Mouse (Mus musculus) embryo, embryonic 11 days (tissue): Measurements from ENCODE around the gene Ddn.

ENCODE experiments used
- DNase-seq: peaks from one replicate; pipeline ENCODE4 v3.0.0-alpha.2; 2015

The Ddn gene

DNA sequence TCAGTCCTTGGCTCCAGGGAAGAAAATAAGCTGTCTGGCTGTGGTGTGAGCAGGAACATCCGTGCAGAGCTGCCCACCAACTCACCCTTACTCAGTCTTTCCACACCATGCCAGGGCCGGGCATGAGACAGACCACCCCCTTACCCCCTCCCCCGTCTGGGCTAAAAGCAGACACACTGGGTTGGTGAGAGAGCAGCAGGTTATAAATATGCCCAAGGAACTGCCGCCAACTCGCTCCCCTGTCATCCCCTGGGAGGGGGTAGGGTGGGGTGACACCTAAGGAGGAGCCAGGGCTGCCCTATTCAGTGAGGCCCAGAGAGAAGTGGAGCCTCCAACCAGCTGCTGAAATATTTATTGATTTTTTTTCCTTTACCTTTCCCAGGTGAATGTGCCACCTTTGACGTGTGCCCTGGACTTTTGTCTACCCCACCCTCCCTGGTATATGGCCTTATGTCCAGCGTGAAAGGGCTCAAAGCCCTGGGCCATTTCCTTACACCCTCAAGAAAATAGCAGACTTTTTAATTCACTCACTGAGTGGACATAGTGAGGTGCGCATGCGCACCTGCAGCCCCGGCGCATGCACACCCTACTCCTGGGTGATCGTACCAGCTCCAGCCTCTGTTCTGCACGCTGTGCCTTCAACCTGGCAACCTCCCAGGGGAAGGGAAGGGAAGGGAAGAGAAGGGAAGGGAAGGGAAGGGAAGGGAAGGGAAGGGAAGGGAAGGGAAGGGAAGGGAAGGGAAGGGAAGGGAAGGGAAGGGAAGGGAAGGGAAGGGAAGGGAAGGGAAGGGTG, 12.3 kb downstream of the Ddn start:
- DNase-seq, result peak; percentile 50

DNA sequence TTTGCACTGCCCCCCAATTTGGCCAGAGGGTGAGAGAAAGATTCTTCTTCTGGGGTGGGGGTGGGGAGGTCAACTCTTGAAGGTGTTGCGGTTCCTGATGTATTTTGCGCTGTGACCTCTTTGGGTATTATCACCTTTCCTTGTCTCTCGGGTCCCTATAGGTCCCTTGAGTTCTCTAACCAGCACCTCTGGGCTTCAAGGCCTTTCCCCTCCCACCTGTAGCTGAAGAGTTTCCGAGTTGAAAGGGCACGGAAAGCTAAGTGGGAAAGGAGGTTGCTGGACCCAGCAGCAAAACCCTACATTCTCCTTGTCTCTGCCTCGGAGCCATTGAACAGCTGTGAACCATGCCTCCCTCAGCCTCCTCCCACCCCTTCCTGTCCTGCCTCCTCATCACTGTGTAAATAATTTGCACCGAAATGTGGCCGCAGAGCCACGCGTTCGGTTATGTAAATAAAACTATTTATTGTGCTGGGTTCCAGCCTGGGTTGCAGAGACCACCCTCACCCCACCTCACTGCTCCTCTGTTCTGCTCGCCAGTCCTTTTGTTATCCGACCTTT, 16.1 kb downstream of the Ddn start:
- DNase-seq, result no peak

DNA sequence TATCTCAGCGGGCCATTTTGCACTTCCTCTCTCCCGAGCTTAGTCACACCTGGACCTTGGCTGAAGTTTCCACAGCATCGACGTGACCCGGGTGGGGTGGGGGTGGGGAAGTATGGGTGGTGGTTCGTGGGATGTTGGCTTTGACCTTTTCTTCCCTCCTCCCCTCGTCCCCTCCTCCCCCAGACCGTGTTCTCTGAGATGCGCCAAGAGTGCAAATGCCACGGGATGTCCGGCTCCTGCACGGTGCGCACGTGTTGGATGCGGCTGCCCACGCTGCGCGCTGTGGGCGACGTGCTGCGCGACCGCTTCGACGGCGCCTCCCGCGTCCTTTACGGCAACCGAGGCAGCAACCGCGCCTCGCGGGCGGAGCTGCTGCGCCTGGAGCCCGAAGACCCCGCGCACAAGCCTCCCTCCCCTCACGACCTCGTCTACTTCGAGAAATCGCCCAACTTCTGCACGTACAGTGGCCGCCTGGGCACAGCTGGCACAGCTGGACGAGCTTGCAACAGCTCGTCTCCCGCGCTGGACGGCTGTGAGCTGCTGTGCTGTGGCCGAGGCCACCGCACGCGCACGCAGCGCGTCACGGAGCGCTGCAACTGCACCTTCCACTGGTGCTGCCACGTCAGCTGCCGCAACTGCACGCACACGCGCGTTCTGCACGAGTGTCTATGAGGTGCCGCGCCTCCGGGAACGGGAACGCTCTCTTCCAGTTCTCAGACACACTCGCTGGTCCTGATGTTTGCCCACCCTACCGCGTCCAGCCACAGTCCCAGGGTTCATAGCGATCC, 16.9 kb downstream of the Ddn start:
- no peak for DNase-seq

DNA sequence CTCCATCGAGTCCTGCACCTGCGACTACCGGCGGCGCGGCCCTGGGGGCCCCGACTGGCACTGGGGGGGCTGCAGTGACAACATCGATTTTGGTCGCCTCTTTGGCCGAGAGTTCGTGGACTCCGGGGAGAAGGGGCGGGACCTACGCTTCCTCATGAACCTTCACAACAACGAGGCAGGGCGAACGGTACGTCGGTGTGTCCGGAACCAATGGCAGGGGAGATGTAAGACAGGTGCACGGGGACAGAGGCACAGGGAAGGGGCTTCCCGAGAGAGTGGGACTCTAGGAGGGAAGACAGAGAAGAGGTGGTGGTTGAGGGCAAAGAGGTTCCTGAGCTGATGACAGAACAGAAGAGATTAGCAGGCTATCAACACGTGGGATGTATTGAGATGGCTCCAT, 17.5 kb downstream of the Ddn start:
- no peak for DNase-seq

DNA sequence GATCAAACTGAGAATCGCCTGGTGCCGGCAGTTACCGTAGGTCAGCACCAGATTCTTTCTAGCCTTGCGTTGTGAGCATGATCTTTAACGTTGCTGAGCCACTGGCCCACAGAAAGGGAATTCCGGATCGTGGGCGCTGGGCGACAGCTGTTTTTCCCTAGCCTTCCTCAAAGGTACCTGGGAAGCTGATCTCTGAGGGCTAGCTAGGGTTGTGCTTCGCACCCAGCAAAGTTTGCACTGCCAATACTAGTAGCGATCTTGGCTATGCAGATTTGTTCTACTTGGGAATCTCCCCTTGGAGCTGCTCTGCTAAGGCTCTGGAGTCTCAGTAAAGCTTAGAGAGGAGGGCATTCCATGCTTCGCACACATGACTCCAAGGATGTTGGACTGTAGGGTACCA, 18.1 kb downstream of the Ddn start:
- DNase-seq, result no peak

DNA sequence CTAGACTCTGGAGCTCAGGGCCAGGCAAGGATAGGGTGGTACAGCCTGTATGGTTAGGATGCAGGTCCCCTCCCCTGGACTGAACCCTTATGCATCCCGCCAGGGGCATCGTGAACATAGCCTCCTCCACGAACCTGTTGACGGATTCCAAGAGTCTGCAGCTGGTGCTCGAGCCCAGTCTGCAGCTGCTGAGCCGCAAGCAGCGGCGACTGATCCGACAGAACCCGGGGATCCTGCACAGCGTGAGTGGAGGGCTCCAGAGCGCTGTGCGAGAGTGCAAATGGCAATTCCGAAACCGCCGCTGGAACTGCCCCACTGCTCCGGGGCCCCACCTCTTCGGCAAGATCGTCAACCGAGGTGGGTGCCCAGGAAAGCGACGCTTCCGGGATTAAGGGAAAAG, 18.5 kb downstream of the Ddn start:
- no peak for DNase-seq

DNA sequence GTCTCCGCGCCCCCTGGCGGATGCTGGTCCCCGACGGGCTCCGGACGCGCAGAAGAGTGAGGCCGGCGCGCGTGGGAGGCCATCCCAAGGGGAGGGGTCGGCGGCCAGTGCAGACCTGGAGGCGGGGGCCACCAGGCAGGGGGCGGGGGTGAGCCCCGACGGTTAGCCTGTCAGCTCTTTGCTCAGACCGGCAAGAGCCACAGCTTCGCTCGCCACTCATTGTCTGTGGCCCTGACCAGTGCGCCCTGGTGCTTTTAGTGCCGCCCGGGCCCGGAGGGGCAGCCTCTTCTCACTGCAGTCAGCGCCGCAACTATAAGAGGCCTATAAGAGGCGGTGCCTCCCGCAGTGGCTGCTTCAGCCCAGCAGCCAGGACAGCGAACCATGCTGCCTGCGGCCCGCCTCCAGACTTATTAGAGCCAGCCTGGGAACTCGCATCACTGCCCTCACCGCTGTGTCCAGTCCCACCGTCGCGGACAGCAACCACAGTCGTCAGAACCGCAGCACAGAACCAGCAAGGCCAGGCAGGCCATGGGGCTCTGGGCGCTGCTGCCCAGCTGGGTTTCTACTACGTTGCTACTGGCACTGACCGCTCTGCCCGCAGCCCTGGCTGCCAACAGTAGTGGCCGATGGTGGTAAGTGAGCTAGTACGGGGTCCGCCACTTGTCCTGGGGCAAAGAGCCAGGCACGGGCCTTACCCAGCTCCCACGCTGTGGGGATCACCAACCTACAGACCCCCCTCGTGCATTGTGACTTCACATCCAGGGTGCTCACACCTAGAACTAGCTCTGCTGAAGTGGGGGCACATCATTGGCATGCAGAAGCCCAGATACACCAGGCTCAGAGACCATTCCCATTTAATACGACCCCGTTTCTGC, 19.4 kb downstream of the Ddn start, which contains the start of gene Wnt1:
Wnt1 (plus strand) TSS at position 197 of the 875 bp plus-strand sequence.
- peak; percentile 76 for DNase-seq

DNA sequence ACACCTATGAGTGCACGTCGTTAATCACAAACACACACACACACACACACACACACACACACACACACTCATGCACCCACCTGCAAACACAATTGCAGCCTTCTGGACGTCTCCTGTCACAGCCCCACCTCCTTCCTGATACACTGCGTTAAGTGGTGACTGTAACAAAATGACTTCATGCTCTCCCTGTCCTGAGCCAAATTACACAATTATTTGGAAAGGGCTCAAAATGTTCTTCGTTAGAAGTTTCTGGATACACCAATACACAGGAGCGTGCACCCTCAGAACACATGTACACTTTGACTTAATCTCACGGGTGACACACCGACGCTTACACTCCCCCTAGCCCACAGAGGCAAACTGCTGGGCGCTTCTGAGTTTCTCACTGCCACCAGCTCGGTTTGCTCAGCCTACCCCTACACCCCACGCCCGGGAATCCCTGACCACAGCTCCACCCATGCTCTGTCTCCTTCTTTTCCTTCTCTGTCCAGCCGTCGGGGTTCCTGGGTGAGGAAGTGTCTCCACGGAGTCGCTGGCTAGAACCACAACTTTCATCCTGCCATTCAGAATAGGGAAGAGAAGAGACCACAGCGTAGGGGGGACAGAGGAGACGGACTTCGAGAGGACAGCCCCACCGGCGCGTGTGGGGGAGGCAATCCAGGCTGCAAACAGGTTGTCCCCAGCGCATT, 20.2 kb downstream of the Ddn start:
- DNase-seq, result no peak

DNA sequence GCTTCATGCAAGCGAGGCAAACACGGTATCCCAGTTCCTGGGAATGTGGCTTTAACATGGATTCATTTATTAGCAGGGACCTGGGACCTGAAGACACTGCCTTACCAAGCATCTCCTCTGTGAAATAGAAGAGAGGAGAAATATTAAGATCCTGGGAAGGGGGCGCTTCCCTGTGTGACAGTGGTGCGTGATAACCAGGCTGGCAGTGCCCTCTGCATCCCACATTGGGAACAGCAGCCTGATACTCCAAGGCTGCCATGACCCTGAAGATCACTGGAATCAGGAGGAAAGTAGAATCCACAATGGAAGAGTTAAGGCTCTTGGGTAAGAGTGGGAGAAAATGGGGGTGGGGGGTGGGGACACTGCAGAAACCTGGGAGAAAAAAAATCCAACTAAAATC, 21.4 kb downstream of the Ddn start:
- DNase-seq, result peak; percentile 55

DNA sequence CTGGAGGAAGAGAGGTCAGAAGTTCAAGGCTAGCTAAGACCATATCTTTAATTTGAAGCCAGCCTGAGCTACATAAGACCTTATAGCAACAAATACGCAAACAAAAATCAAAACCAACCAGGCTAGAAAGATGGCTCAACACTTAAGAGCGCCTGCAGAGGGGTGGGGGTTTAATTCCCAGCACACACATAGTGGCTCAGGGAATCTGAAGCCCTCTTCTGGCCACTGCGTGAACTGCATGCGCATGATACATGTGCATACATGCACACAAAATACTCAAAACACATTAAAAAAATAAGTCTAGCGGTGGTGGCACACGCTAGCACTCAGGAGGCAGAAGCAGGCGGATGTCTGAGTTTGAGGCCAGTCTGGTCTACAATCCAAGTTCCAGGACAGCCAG, 23.5 kb downstream of the Ddn start:
- peak; percentile 59 for DNase-seq

DNA sequence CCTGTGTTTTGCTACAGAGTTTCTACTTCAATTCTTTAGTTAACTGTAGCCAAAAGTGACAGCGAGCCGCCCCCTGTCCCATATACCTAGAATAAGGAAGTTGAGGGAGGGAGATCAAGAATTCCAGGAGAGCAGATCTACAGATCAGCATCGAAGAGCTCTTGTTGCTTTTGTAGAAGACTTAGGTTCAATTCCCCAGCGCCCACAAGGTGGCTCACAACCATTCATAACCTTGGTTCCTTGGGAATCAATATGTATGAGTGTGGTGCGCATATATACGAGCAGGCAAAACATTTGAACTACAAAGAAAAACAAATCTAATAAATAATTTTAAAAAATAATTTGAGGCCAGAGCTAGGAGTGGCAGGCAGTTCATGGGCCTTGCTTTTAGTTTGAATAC, 28.1 kb downstream of the Ddn start:
- no peak for DNase-seq

DNA sequence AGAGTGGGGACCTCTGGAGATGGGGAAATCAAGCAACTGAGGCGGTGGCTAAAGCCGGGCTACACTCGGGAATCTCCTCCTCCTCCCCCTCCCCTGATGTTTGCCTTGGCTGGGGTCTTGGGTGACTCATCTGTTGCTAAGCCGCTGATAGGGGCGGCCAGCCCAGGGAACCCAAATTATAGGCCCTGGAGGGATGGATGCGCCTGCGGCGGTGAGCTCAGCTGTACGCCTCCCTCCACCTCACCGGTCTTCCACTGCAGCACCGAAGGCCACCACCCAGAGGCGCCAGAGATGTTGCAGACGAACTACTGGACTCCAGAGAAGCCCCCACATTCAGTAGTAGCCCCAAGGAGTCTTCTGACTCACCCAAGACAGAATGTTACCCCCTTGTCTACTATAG, 28.7 kb downstream of the Ddn start:
- DNase-seq, result peak; percentile 50

DNA sequence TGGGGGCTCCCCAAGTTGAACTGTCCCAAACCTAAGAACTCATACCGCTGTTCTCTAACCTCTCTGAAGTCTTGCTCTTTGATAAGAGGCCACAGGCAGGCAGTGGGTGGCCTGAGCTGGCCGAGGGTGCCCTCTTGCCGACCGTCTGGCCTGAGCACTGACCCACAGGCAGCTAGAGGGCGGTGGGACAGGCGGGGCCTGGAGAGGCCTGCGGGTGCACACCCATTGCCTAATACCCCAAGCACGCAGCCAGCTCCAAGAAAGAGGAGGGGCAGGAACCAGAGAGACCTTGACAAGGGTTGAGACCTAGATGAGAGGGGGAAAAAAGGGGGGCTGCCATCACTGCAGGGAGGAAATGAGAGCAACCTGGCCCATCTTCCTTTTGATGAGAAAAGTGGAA, 29.2 kb downstream of the Ddn start:
- no peak for DNase-seq

DNA sequence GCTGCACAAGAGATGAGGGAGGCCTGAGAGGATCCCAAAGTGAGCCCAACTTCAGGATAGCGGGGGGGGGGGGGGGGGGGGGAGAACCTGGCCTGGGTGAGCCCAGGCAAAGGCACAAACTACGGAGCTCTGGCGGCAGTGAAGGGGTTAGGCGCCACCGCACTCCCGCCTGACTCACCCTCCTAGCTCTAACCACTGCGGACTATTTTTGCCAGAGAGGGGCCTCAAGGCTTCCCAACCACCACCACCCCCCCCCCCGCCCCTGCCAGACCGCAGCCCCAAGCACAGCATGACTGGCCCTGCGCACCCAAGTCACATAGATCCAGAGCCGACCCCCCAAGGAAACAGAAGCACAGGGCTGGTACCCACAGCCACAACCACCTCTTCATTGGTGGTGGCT, 30.5 kb downstream of the Ddn start:
- DNase-seq, result no peak

DNA sequence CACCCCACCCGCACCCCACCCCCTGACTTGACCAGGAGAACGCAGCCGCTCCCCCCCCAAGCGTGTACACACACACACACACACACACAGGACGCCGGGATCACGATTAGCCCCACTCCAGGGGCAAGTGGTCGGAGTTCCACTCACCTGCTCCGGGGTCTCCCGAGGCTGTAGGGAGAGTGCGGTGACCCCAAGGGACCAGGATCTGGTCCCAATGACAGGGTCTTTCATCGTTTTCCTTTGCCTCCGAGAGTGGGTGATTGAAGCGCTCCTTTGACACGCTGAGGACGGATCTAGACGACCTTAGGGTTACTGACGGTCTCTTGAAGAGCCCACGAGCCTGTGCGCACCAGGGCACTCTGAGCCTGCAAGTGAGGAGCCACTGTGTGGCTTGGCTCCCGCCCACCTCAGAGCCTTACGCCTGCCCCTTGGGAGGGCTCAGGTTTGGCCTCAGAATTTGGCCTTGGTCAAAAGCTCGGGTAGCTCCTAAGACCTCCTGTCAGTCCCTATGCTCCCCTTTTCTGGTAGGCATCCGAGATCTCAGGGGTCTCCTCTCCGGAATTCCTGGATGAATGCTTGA, 31.0 kb downstream of the Ddn start:
- DNase-seq, result no peak

DNA sequence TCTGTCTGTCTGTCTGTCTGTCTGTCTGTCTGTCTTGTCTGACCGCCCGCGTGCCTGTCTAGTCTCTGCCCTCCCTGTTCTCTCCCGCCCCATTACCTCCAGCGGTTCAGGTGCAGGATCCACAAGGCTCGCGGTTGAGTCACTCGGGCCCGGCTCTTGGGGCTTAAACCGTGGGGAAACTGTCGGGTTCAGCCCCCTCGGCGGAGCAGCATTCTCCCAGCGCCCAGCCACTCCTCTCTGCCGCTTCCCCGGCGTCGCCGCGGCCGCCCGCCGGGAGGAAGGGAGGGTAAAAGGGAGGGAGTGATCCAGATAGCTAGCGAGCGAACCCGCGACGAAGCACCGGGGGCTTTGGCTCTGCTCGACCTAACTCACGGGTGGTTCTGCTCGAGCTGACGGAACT, 31.5 kb downstream of the Ddn start, which contains the start of gene Wnt10b:
Wnt10b (minus strand) TSS at position 389 of the 400 bp plus-strand sequence.
- no peak for DNase-seq

DNA sequence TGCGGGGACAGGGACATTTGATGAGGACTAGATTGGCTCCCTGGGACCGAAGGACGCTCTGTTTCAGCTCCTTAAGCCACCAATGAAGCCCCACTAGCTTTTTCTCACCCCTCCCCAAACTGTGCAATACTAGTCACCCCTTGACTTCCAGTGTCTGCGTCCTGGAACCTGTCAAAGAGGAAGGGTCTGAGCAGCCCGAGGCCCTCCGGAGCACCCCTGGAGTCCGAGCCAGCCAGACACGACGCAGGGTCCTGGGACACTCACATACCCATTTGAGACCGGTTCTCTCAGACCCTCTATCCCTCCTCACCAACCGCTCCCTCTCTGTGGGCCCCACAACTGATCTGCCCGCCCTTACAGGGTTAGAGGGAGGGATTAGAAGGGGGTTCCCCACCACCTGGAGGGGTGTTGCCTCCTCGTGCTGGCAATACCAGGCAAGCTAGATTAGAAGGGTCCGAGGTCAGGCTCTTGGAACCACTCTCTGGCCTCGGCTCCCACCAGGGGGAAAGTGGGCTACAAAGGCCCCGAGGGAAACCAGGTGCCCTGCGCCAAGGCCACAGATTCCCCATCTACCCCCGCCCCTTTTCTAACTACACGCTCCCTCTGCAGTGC, 32.2 kb downstream of the Ddn start:
- DNase-seq, result no peak

DNA sequence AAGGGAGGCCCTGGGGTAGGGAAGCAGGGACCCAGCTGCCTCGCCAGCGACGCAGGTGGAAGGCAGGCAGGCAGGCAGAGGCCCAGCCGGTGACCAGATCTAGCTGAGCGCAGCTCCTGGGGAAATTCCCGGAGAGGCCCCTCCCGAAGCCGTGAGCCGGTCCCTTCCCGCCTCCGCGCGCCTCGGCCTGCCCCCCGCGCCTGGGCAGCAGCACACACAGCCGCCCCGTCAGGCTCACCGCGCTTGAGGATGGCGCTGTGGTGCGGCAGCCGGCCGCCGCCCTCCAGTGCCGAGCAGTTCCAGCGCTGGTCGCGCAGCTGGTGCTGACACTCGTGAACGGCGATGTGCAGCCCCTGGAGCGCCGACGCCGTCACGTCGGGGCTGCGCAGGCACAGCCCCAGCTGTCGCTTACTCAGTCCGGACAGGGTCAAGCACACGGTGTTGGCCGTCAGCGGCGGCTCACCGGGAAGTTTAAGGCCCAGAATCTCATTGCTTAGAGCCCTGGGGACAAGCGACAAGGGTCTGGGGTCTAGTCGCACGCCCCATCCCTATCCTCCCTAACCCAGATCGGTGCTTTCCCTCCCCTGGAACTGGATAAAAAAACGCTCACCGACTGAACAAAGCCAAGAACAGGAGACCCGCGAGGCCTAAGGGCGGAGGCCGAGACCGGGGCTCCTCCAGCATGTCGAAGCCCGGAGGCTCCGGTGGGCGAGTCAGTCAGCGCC, 32.8 kb downstream of the Ddn start:
- peak; percentile 74 for DNase-seq

DNA sequence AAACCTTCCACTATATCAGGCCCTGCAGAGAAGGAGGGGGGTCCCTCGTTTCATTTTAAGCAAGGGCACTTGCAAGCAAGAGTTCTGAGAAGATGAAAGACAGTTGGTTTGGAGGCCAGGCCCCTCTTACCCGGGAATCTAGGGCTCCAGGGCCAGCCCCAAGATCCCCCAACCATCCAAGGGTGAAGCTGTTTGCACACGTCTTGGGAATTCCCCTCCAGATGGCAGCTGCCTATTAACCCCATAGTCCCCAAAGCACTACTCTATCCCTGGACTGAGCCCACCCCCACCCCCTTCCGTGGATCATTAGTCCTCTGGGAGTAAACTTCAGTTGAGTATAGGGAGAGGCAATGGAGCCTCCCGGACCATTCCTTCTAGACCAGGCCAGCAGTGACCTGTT, 33.8 kb downstream of the Ddn start:
- DNase-seq, result no peak

DNA sequence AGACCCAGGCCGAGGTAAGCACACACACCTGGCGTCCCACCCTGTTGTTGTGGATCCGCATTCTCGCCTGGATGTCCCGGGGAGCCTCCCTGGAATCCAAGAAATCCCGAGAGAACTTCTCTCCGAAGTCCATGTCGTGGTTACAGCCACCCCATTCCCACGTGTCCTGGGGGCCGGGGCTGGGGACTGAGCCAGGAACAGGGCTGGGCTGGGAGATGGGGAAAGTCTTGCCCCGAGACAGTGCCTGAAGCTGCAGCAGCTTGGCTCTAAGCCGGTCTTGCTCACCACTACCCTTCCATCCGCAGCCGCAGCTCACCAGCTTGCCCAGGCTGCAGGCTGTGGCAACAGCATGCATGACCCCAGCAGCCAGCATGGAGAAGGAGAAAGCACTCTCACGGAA, 35.2 kb downstream of the Ddn start:
- no peak for DNase-seq
